Mouse (Mus musculus): ENCODE data around the gene Atp5g3. TPM values are rescaled to one million over a fixed set of nuclear protein-coding genes. Genes with fewer than 3 reads are reported as not detected.
"Not testable (repeated sequence)": the region's sequence is repeated elsewhere in the genome, so short reads cannot be mapped to it uniquely, and the experiment has no call there.

The Atp5g3 gene
- polyA plus RNA-seq, 1 experiment from 2014 or later = 1,339 TPM

DNA sequence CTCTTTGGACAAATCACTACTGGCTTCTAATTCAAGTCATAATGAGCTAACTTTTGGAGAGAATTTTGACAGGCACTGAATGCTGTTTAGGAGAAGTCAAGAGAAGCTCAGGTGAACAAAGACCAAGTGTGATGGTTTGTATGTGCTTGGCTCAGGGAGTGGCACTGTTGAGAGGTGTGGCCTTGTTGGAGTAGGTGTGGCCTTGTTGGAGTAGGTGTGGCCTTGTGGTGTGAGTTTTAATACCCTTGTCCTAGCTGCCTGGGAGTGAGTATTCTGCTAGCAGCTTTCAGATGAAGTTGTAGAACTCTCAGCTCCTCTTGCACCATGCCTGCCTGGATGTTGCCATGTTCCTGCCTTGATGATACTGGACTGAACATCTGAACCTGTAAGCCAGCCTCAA is 6.4 kb downstream of the Atp5g3 start:
- H3K9me3 ChIP-seq (ENCODE audit: control insufficient read depth, low read length); ATAC-seq; H3K27me3 ChIP-seq (replicated peaks; ENCODE audit: control insufficient read depth, insufficient read depth, low read length); H3K9ac ChIP-seq (ENCODE audit: low read depth, low read length); H3K4me1 ChIP-seq (ENCODE audit: control insufficient read depth, insufficient read depth, low read depth, low read length); H3K27ac ChIP-seq (ENCODE audit: low read depth, low read length); H3K4me3 ChIP-seq (ENCODE audit: low read length); H3K4me2 ChIP-seq (ENCODE audit: low read length): not testable (repeated sequence)
- H3K36me3 ChIP-seq (ENCODE audit: control insufficient read depth, insufficient read depth, low read length) = peaks cover 30% of the 10 kb centered on the region

DNA sequence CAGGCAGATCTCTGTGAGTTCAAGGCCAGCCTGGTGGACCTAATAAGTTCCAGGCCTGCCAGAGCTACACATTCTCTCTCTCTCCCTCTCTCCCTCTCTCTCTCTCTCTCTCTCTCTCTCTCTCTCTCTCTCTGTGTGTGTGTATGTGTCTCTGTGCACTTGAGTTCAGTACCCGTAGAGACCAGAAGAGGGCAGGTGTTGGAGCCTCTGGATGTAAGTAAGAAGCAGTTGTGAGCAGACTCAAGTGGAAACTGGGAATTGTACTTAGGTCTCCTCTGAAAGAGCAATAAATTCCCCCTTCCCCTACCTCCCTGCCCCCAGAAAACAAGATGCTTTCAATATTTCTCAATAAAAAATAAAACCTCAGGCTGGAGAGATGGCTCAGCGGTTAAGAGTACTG is 7.6 kb downstream of the Atp5g3 start:
- 97% methylated on average over 2 of the region's 2 CpGs for WGBS
- H3K9me3 ChIP-seq (ENCODE audit: control insufficient read depth, low read length) = no peaks in the 10 kb centered on the region; the same call in 1 of the 2 replicates
- H3K4me1 ChIP-seq (ENCODE audit: control insufficient read depth, insufficient read depth, low read depth, low read length) = no peaks in the 10 kb centered on the region
- no peak overlapping the region for H3K4me2 ChIP-seq (ENCODE audit: low read length)
- H3K4me3 ChIP-seq (ENCODE audit: low read length) = no peak overlapping the region
- H3K9ac ChIP-seq (ENCODE audit: low read depth, low read length) = no peak overlapping the region
- H3K27ac ChIP-seq (ENCODE audit: low read depth, low read length) = no peak overlapping the region
- peaks cover 24% of the 10 kb centered on the region for H3K36me3 ChIP-seq (ENCODE audit: control insufficient read depth, insufficient read depth, low read length)
- H3K27me3 ChIP-seq (replicated peaks; ENCODE audit: control insufficient read depth, insufficient read depth, low read length) = no peaks in the 10 kb centered on the region
- ATAC-seq = no peak

DNA sequence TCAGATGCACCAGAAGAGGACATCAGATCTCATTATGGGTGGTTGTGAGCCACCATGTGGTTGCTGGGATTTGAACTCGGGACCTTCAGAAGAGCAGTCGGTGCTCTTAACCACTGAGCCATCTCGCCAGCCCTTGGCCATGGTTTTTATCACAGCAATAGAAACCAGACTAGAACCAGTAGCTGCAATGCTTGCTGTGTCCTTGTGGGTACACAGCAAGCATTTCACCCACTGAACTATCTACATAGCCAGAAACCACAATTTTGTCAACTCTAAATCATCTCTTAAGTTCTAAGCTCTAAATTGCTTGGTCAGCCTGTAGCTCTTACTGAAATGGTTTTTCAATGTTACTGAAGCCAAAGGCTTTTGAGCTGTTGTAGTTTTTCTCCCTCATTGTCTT is 8.8 kb downstream of the Atp5g3 start:
- not testable (repeated sequence) for H3K9me3 ChIP-seq (ENCODE audit: control insufficient read depth, low read length); H3K9ac ChIP-seq (ENCODE audit: low read depth, low read length); H3K27ac ChIP-seq (ENCODE audit: low read depth, low read length); H3K27me3 ChIP-seq (replicated peaks; ENCODE audit: control insufficient read depth, insufficient read depth, low read length); ATAC-seq; H3K4me1 ChIP-seq (ENCODE audit: control insufficient read depth, insufficient read depth, low read depth, low read length); H3K4me2 ChIP-seq (ENCODE audit: low read length); H3K4me3 ChIP-seq (ENCODE audit: low read length)
- H3K36me3 ChIP-seq (ENCODE audit: control insufficient read depth, insufficient read depth, low read length) = peaks cover 12% of the 10 kb centered on the region
- WGBS = 95% methylated on average over 3 of the region's 3 CpGs

DNA sequence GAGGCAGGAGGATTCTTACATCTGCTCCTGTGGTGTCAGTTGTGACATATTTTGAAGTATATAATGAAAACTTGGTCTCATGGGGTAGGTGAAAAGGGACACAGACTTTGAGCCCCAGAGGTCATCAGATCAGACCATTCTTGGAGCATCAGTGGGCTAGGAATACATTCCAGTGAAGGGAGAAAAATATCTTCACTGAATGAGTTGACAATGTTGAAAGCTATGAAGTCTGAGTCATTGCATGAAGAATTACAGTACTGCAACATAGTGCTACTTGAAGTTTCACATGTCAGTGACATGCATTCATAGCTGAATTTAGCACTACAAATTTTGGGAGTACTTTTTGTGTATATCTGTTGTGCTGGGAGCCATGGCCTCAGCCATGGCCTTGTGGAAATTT is 10.0 kb downstream of the Atp5g3 start:
- Histone ChIP-seq H3K4me1 (ENCODE audit: control insufficient read depth, insufficient read depth, low read depth, low read length) (no peaks in the 10 kb centered on the region), H3K36me3 (ENCODE audit: control insufficient read depth, insufficient read depth, low read length) (0 out of 2 replicates have a peak, but pooled peaks cover 4% of the 10 kb centered on the region), H3K9ac (ENCODE audit: low read depth, low read length) (no peak overlapping the region), H3K4me3 (ENCODE audit: low read length) (no peak overlapping the region), H3K9me3 (ENCODE audit: control insufficient read depth, low read length) (no peaks in the 10 kb centered on the region), H3K4me2 (ENCODE audit: low read length) (no peak overlapping the region), H3K27me3 (replicated peaks; ENCODE audit: control insufficient read depth, insufficient read depth, low read length) (no peaks in the 10 kb centered on the region), H3K27ac (ENCODE audit: low read depth, low read length) (no peak overlapping the region)
- no peak for ATAC-seq

DNA sequence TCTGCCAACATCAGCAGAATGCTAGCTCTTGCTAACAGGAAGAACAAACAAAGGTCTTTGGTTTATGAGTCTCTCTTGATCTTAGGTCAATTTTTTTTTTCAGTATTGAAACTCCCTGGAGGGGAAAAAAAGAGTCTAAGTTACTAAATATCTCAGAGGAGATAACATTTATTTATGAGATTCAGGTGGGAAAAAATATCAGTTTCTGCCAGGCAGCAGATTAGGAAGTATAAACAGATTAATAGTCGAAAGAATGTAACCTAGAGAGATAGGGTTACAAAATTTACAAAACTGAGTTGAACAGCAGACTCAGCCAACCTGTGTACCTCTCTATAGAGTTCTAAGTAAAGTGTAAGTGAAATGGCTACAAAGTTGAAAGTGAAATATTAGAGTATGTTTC is 10.8 kb downstream of the Atp5g3 start:
- Histone ChIP-seq H3K4me3 (ENCODE audit: low read length) (no peak overlapping the region), H3K27me3 (replicated peaks; ENCODE audit: control insufficient read depth, insufficient read depth, low read length) (no peaks in the 10 kb centered on the region), H3K9ac (ENCODE audit: low read depth, low read length) (no peak overlapping the region), H3K4me2 (ENCODE audit: low read length) (no peak overlapping the region), H3K36me3 (ENCODE audit: control insufficient read depth, insufficient read depth, low read length) (0 out of 2 replicates have a peak, but pooled peaks cover 4% of the 10 kb centered on the region), H3K27ac (ENCODE audit: low read depth, low read length) (no peak overlapping the region), H3K4me1 (ENCODE audit: control insufficient read depth, insufficient read depth, low read depth, low read length) (no peaks in the 10 kb centered on the region), H3K9me3 (ENCODE audit: control insufficient read depth, low read length) (no peaks in the 10 kb centered on the region)
- ATAC-seq = no peak
- WGBS = 82% methylated on average over 1 of the region's 1 CpGs

DNA sequence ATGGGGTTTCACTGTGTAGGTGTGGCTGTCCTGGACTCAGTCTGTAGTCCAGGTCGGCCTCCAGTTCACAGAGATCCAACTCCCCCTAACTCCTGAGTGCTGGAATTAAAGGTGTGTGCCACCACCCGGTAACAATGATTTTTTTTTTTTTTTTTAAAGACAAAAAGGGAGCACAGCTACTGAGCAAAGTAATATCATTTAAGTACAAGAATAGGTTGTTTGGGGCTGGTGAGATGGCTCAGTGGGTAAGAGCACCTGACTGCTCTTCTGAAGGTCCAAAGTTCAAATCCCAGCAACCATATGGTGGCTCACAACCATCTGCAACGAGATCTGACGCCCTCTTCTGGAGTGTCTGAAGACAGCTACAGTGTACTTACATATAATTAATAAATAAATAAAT is 14.2 kb downstream of the Atp5g3 start:
- H3K36me3 ChIP-seq (ENCODE audit: control insufficient read depth, insufficient read depth, low read length); H3K4me1 ChIP-seq (ENCODE audit: control insufficient read depth, insufficient read depth, low read depth, low read length); H3K9me3 ChIP-seq (ENCODE audit: control insufficient read depth, low read length); H3K4me3 ChIP-seq (ENCODE audit: low read length); ATAC-seq; H3K9ac ChIP-seq (ENCODE audit: low read depth, low read length); H3K27me3 ChIP-seq (replicated peaks; ENCODE audit: control insufficient read depth, insufficient read depth, low read length); H3K4me2 ChIP-seq (ENCODE audit: low read length); H3K27ac ChIP-seq (ENCODE audit: low read depth, low read length): not testable (repeated sequence)
- WGBS = 86% methylated on average over 4 of the region's 4 CpGs

DNA sequence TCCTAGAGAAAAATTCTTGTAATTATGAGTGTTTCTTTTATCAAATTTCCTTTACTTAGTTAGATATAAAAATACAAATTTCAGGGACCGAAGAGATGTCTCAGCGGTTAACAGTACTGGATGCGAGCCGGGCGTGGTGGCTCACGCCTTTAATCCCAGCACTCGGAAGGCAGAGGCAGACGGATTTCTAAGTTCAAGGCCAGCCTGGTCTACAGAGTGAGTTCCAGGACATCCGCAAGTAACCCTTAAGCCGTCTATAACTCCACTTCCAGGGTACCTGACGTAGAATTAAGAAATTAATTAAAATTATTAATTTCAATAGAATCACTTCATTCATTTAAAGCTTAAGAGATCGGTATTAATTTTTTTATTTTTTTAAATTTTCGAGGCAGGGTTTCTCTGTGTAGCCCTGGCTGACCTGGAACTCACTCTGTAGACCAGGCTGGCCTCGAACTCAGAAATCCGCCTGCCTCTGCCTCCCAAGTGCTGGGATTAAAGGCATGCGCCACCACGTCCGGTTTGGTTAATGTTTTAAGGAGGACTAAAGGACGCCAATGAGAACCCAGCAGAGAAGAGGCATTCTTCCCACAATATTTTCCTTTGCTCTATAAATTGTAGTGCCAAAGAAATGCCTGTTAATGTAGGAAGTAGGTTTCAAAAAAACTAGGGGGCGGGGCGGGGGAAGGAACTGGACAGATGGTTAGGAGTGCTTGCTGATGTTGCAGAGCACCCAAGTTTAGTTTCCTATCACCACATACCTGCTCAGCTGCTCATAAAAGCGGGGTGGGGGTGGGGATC is 17.5 kb downstream of the Atp5g3 start:
- H3K27me3 ChIP-seq (replicated peaks; ENCODE audit: control insufficient read depth, insufficient read depth, low read length) = no peaks in the 10 kb centered on the region
- peak overlapping the region; percentile 89; the same call in 1 of the 2 replicates for H3K27ac ChIP-seq (ENCODE audit: low read depth, low read length)
- 68% methylated on average over 22 of the region's 22 CpGs for WGBS
- H3K4me1 ChIP-seq (ENCODE audit: control insufficient read depth, insufficient read depth, low read depth, low read length) = peaks cover 6% of the 10 kb centered on the region
- peak overlapping the region; percentile 70 for H3K4me3 ChIP-seq (ENCODE audit: low read length)
- peak overlapping the region; percentile 62 for H3K4me2 ChIP-seq (ENCODE audit: low read length)
- H3K36me3 ChIP-seq (ENCODE audit: control insufficient read depth, insufficient read depth, low read length) = no peaks in the 10 kb centered on the region
- no peak for ATAC-seq
- peak overlapping the region; percentile 79; the same call in 1 of the 2 replicates for H3K9ac ChIP-seq (ENCODE audit: low read depth, low read length)
- H3K9me3 ChIP-seq (ENCODE audit: control insufficient read depth, low read length) = no peaks in the 10 kb centered on the region

DNA sequence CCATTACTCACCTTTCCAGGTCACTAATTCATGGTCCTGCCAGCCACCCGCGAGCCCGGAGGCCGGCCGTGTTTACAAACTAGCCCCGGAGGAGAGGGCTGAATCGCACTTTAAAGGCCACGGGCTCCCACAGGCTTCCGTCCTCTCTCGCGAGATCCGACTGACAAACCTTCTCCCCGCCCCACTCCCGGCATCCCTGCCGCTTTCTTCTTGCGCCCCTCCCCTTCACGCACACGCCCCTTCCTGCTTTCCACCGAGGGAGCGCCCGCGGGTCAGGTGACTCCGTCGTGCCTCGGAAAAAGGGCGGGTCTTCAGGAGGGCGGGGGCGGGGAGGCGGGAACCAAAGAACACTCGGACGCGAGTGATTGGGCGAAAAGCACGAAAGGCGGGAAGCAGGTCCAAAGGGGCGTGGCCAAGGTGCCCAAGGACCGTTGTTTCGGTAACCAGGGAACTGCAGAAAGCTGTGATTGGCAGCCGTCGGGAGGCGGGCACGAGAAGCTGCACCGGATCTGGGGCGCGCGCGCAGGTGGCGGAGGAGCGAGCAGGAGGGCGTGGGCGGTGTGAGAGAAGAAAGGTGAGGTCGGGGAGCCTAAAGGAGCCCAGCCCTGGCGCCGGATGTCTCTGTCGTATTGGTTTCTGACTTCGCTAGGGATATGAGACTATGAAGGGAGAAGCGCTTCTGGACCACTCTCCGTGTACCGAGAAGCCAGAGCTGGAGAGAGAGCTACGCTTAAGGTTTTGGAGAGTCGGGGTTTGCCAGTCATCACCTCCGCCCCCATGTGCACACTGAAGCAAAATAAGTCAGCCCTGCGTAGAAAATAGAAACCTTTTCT is 18.4 kb downstream of the Atp5g3 start, which contains the start of gene Atf2:
Atf2 (minus strand) TSS at position 176 of the 833 bp plus-strand sequence.
- Histone ChIP-seq H3K4me3 (ENCODE audit: low read length) (peak within 1 kb of the TSS; percentile 70), H3K27ac (ENCODE audit: low read depth, low read length) (peak within 1 kb of the TSS; percentile 91), H3K4me2 (ENCODE audit: low read length) (peak within 1 kb of the TSS; percentile 77), H3K9ac (ENCODE audit: low read depth, low read length) (peak within 1 kb of the TSS; percentile 99), H3K36me3 (ENCODE audit: control insufficient read depth, insufficient read depth, low read length) (no peaks in the 10 kb centered on the region), H3K27me3 (replicated peaks; ENCODE audit: control insufficient read depth, insufficient read depth, low read length) (no peaks in the 10 kb centered on the region), H3K4me1 (ENCODE audit: control insufficient read depth, insufficient read depth, low read depth, low read length) (peaks cover 6% of the 10 kb centered on the region), H3K9me3 (ENCODE audit: control insufficient read depth, low read length) (no peaks in the 10 kb centered on the region)
- ATAC-seq = peak; percentile 96
- WGBS = under 1% methylated on average over 63 of the region's 63 CpGs

All from hindbrain, embryonic 16.5 days (tissue).